Mouse (Mus musculus) lung, adult 2 months (tissue): ENCODE data around the gene Slc43a3.

Source experiments
- CTCF ChIP-seq: fragments of 200-500 bp; IDR thresholded peaks from 2 replicates; pipeline ENCODE4 v1.5.1; 2011; ENCODE audit warnings: mild to moderate bottlenecking, low read length, control low read depth; ENCODE audit not compliant: insufficient read depth
- POLR2A ChIP-seq: fragments of 200-500 bp; IDR thresholded peaks from 2 replicates; pipeline ENCODE4 v1.6.1; 2011; ENCODE audit warnings: low read depth, mild to moderate bottlenecking, control low read depth, low read length, borderline replicate concordance; ENCODE audit errors: extremely low read depth

DNA sequence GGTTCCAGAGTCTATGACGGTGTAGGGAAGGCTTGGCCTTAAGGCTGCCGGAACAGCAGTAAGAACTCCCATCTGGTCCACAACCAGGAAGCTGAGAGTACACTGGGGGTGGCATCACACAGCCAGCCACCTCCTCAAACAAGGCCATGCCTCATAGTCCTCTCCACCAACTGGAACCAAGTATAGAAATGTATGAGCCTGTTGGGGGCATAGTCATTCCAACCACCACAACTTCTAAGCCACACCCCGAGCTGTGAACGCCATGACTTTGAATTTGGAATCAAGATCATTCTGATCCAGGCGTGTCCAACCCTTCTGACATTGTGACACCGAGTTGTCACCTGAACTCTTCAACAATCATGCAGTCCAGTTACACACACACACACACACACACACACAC lies 3.3 kb downstream of the Slc43a3 start:
- TF ChIP-seq CTCF (no peak), POLR2A (no peak)
